Comparison of ENCODE assay signal across 13 mouse cellular contexts in the genomic region with DNA sequence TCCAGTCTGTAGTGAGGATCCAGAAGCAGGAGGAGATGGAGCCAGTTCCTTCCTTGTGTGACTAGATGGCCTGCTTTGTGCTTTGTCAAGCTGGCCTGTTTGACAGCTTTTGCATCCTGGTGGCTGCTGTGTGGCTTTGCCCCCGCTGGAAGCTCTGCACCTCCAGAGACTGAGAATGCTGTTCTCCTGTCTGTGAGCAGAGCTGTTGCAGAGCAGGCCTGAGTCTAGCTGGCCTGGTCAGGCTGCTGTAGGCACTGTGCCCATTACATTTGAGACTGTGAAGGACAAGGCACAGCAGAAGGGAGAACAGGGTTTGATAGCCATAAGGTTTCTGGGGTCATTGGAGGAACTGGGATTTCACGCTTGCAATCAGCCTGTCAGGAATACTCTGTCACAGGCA. TPM values are rescaled to one million over a fixed set of nuclear protein-coding genes. Genes with fewer than 3 reads are reported as not detected.
DNase-seq lines count a peak whose midpoint lies in the region; ATAC-seq and TF ChIP-seq lines count a peak whose summit lies in the region.
"Had no signal": no experiment of that assay in that cellular context is flagged by ENCODE, and none has a peak within 500 bp of the region (broad histone marks: within the 10 kb centered on the region; RNA-seq: fewer than 3 reads in every experiment).

No protein-coding gene starts in this region.

- no peak overlapping the region for H3K4me3 ChIP-seq in gastrocnemius, adult 2 months
- H3K4me3 ChIP-seq in lung, embryonic 16.5 days (ENCODE audit: low read length): no peak overlapping the region
- H3K4me3 ChIP-seq in stomach, embryonic 15.5 days (replicated peaks): no peak overlapping the region
- no peak overlapping the region for H3K4me3 ChIP-seq in midbrain, embryonic 15.5 days
- H3K4me3 ChIP-seq: neural tube, embryonic 13.5 days had no signal

- ATAC-seq in lung, embryonic 16.5 days (ENCODE audit: low read depth): no peak
- no peak for ATAC-seq in stomach, embryonic 15.5 days (ENCODE audit: insufficient read depth, low FRiP score, low read depth)
- no peak for ATAC-seq in midbrain, embryonic 15.5 days (replicated peaks)

- H3K4me2 ChIP-seq in lung, embryonic 16.5 days (ENCODE audit: low read depth, low read length): no peak overlapping the region
- no peak overlapping the region for H3K4me2 ChIP-seq in stomach, embryonic 15.5 days
- H3K4me2 ChIP-seq in midbrain, embryonic 15.5 days: no peak overlapping the region
- H3K4me2 ChIP-seq: neural tube, embryonic 13.5 days had no signal

- intact Hi-C loops in gastrocnemius, adult 2 months (cut with DNase I): no loop called here
- intact Hi-C loops in gastrocnemius, postnatal 14 days (cut with DNase I; ENCODE audit: low total_unique reads): loop anchor here (2.0 kb wide), 1 partner anchor 25 kb away; no protein-coding TSS in a partner anchor

- H3K27me3 ChIP-seq in lung, embryonic 16.5 days (ENCODE audit: control insufficient read depth, insufficient read depth, low read depth, low read length): no peaks in the 10 kb centered on the region
- H3K27me3 ChIP-seq in stomach, embryonic 15.5 days (replicated peaks): no peaks in the 10 kb centered on the region
- H3K27me3 ChIP-seq in midbrain, embryonic 15.5 days (replicated peaks): no peaks in the 10 kb centered on the region
- H3K27me3 ChIP-seq: neural tube, embryonic 13.5 days had no signal

- peaks cover 63% of the 10 kb centered on the region for H3K4me1 ChIP-seq in lung, embryonic 16.5 days (replicated peaks; ENCODE audit: control insufficient read depth, insufficient read depth, low read length)
- H3K4me1 ChIP-seq in stomach, embryonic 15.5 days: peaks cover 51% of the 10 kb centered on the region
- peaks cover 19% of the 10 kb centered on the region for H3K4me1 ChIP-seq in midbrain, embryonic 15.5 days

- H3K9me3 ChIP-seq in lung, embryonic 16.5 days (ENCODE audit: control insufficient read depth, low read length): no peaks in the 10 kb centered on the region
- no peaks in the 10 kb centered on the region for H3K9me3 ChIP-seq in stomach, embryonic 15.5 days
- H3K9me3 ChIP-seq in midbrain, embryonic 15.5 days: no peaks in the 10 kb centered on the region
- H3K9me3 ChIP-seq: G1E; neural tube, embryonic 13.5 days had no signal

- TF ChIP-seq CTCF in gastrocnemius, adult 2 months (IDR thresholded peaks at IDR 0.05): no peak

- 46% methylated on average over 2 of the region's 2 CpGs for WGBS in lung, embryonic 16.5 days
- WGBS in stomach, embryonic 15.5 days: 62% methylated on average over 2 of the region's 2 CpGs
- WGBS in midbrain, embryonic 15.5 days: 84% methylated on average over 2 of the region's 2 CpGs

- peak overlapping the region; percentile 38 for H3K27ac ChIP-seq in gastrocnemius, adult 2 months
- peak overlapping the region; percentile 42; the same call in 1 of the 2 replicates for H3K27ac ChIP-seq in lung, embryonic 16.5 days (ENCODE audit: low read length)
- H3K27ac ChIP-seq in stomach, embryonic 15.5 days: peak overlapping the region; percentile 1; the same call in 1 of the 2 replicates
- H3K27ac ChIP-seq in midbrain, embryonic 15.5 days: no peak overlapping the region
- H3K27ac ChIP-seq: neural tube, embryonic 13.5 days had no signal

- DNase-seq in gastrocnemius, adult 2 months: no peak
- no peak for DNase-seq in gastrocnemius, postnatal 14 days
- no peak for DNase-seq in lung, postnatal 25 days (ENCODE audit: low spot score)
- DNase-seq in cerebellum, adult 8-10 months: peak; percentile 44
- DNase-seq in right cerebral cortex, postnatal 25 days: no peak
- DNase-seq: B cell, adult 2 months; kidney, adult 9 months; thymus, adult 2 months had no signal

- H3K9ac ChIP-seq in lung, embryonic 16.5 days (ENCODE audit: low read length): no peak overlapping the region
- H3K9ac ChIP-seq in stomach, embryonic 15.5 days: no peak overlapping the region
- no peak overlapping the region for H3K9ac ChIP-seq in midbrain, embryonic 15.5 days
- H3K9ac ChIP-seq: neural tube, embryonic 13.5 days had no signal

- H3K36me3 ChIP-seq in lung, embryonic 16.5 days (ENCODE audit: control insufficient read depth, insufficient read depth, low read length): no peaks in the 10 kb centered on the region
- H3K36me3 ChIP-seq in stomach, embryonic 15.5 days: no peaks in the 10 kb centered on the region
- no peaks in the 10 kb centered on the region for H3K36me3 ChIP-seq in midbrain, embryonic 15.5 days (replicated peaks)
- H3K36me3 ChIP-seq: neural tube, embryonic 13.5 days had no signal

RNA-seq across cellular contexts. Expression of a gene that starts 32.1 kb away (rescaled TPM):
- 10 to 100 TPM; 14.0 to 19.1 TPM for total RNA-seq in gastrocnemius, adult 2 months (2021)
- 10 to 100 TPM; 16.5 to 17.7 TPM for total RNA-seq in gastrocnemius, postnatal 14 days (2021)
- polyA plus RNA-seq in lung, embryonic 16.5 days (2015; fragmentation: Nextera tagmentation; extraction: Ambion mirVana): 62.1 and 67.1 TPM in 2 replicates
- 56.3 and 62.4 TPM in 2 replicates for polyA plus RNA-seq in stomach, embryonic 15.5 days (2015; fragmentation: Nextera tagmentation; extraction: Ambion mirVana)
- polyA plus RNA-seq in midbrain, embryonic 15.5 days (2015; fragmentation: Nextera tagmentation; extraction: Ambion mirVana): 58.1 and 63.1 TPM in 2 replicates

RNA-seq across cellular contexts. Expression of a gene that starts 32.6 kb away (rescaled TPM):
- 10 to 100 TPM in 1 of 2 experiments, 1 to 10 TPM in 1; 8.8 to 23.4 TPM for total RNA-seq in gastrocnemius, adult 2 months (2021)
- total RNA-seq in gastrocnemius, postnatal 14 days (2021): 10 to 100 TPM; 13.9 to 14.6 TPM
- polyA plus RNA-seq in lung, embryonic 16.5 days (2015; fragmentation: Nextera tagmentation; extraction: Ambion mirVana): 18.1 and 20.2 TPM in 2 replicates
- 14.9 and 18.4 TPM in 2 replicates for polyA plus RNA-seq in stomach, embryonic 15.5 days (2015; fragmentation: Nextera tagmentation; extraction: Ambion mirVana)
- polyA plus RNA-seq in midbrain, embryonic 15.5 days (2015; fragmentation: Nextera tagmentation; extraction: Ambion mirVana): 68.2 and 71.9 TPM in 2 replicates
